Mouse (Mus musculus): Measurements from ENCODE around the gene Ift43. TPM values are rescaled to one million over a fixed set of nuclear protein-coding genes. Genes with fewer than 3 reads are reported as not detected.

Gene Ift43
- total RNA-seq, 2 experiments from 2014 or later, result 14.5 to 14.8 TPM

- H3K4me3 ChIP-seq, result no peak overlapping the region
These were observed 71.0 kb downstream of the Ift43 start for GRCm38 (mm10) chr12:86153213-86153957.

GRCm38 (mm10) chr12:86155176-86155575 is 72.8 kb downstream of the Ift43 start:
- Histone ChIP-seq H3K27ac (no peak overlapping the region), H3K4me3 (no peak overlapping the region)
- no peak for DNase-seq (ENCODE audit: low spot score in 2 of 2)
- no peak for TF ChIP-seq CTCF (conservative IDR thresholded peaks at IDR 0.05)

More at GRCm38 (mm10) chr12:86153213-86153957, 71.0 kb downstream of the Ift43 start:
- H3K27ac ChIP-seq, result peak overlapping the region; percentile 47; the same call in 1 of the 2 replicates
- TF ChIP-seq CTCF (conservative IDR thresholded peaks at IDR 0.05), result no peak
- no peak for DNase-seq (ENCODE audit: low spot score in 2 of 2)

GRCm38 (mm10) chr12:86157166-86157565 is 74.8 kb downstream of the Ift43 start:
- H3K4me3 ChIP-seq, result no peak overlapping the region
- TF ChIP-seq CTCF (conservative IDR thresholded peaks at IDR 0.05), result peak; percentile 14; the same call in 1 of the 2 replicates
- peak overlapping the region; percentile 88 for H3K27ac ChIP-seq
- DNase-seq (ENCODE audit: low spot score in 2 of 2), result no peak

DNA sequence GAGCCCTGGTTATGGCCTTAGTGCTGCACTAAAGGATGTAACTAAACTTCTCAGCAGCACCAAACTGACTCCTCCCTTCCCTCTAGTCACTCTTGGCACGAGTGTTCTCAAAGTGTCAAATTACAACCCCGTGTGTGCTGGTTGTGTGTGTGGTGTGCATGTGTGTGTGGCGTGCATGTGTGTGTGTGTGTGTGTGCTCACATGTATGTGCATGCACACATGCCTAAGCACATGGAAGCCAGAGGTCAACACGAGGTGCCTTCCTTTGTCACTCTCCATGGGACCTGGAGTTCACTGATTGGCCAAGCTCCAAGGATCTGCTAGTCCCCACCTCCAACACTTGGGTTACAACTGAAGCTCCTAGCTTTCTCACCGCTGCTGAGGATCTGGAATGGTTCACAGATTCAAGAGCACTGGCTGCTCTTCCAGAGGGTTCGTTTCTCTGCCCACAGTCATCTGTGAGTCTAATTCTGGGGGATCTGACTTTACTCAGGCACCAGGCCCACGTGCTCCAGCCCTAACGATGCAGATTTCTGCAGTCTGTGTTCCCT is 75.6 kb downstream of the Ift43 start:
- no peak overlapping the region for H3K4me3 ChIP-seq
- TF ChIP-seq CTCF (conservative IDR thresholded peaks at IDR 0.05), result no peak
- DNase-seq (ENCODE audit: low spot score in 2 of 2), result peak; percentile 30 to 61
- peak overlapping the region; percentile 88 for H3K27ac ChIP-seq

GRCm38 (mm10) chr12:86158689-86159483 is 76.5 kb downstream of the Ift43 start:
- Histone ChIP-seq H3K27ac (peak overlapping the region; percentile 88), H3K4me3 (no peak overlapping the region)
- peak; percentile 61 to 69 for DNase-seq (ENCODE audit: low spot score in 2 of 2)
- TF ChIP-seq CTCF (conservative IDR thresholded peaks at IDR 0.05), result no peak

DNA sequence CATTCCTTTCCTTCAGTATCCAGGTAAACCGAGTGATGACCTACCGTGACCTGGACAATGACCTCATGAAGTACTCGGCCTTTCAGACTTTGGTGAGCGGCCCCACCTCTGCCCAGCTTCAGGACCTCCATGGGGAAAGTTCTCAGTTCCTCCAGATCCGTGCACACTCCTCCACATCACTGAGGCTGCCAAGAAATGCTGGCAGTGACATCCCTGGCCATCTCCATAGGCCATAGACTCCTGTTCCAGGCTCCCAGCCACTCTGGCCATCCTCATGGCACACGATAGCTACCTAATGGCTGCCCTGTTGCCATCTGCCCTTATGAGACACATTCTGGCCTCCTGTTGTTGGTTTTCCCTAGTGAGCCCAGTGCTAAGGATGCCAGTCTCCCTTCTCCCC is 79.1 kb downstream of the Ift43 start:
- DNase-seq (ENCODE audit: low spot score in 2 of 2), result no peak
- no peak overlapping the region for H3K4me3 ChIP-seq
- no peak for TF ChIP-seq CTCF (conservative IDR thresholded peaks at IDR 0.05)
- no peak overlapping the region for H3K27ac ChIP-seq

DNA sequence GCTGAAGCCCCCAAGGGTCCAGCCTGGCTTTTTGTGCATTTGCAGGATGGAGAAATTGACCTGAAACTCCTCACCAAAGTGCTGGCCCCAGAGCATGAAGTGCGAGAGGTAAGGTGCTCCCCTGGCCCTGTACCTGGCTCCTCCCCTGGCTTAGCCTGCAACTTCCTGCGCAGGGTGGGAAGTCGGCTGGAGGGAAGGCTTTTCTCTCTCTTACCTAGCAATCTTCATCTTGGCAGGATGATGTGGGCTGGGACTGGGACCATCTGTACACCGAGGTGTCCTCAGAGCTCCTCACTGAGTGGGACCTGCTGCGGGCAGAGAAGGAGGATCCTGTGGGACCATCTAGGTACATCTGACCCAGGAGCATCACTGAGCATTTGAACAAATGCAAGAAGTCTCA is 79.6 kb downstream of the Ift43 start:
- TF ChIP-seq CTCF (conservative IDR thresholded peaks at IDR 0.05), result no peak
- H3K27ac ChIP-seq, result 0 out of 2 replicates have a peak overlapping the region, but pooled peaks have one; percentile 32
- no peak for DNase-seq (ENCODE audit: low spot score in 2 of 2)
- H3K4me3 ChIP-seq, result no peak overlapping the region

DNA sequence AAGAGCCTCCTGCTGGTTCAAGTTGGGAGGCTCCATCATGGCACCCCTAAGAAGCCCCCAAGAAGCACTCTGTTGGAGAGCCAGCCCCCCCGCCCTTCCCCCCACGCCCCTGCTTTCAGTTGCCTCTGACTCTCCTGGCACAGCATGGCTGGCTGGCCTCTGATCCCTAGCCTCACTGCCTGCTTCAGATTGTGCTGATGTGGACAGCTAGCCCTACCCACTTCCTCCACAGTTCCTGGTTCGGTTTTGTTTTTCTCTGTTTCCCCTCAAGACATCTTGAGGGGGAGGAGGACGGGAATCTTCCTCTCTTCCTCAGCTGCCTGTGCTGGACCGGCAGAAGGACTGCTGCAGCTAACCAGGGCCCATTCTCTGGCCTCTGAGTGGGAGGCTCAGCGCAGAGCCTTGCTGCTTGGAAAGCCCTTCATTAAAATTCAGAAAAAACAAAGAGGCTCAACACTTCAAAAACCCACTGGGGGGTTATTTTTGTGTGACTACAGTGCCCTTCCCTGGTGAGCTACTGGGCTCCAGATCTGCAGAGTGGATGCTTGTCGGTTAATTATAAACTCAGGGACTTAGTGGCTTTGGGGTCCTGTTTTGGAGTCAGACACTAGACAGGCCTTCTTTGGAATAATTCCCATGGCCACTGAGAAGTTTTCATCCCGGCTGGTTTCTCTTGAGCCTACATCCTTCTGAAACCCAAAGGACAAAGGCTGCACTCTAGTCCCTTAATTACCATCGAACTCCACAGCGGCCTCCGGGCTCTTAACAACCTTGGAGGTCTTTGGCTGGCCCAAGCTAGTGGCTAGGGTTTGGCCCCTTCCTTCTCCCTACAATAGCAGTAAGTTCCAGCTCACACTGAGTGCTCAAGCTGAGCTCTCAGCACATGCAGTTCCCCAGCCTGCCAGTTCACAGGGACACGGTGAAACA is 80.8 kb downstream of the Ift43 start:
- peak overlapping the region; percentile 51 for H3K27ac ChIP-seq
- peak in 1 of 2 experiments; percentile 10 for DNase-seq (ENCODE audit: low spot score in 2 of 2)
- no peak overlapping the region for H3K4me3 ChIP-seq
- TF ChIP-seq CTCF (conservative IDR thresholded peaks at IDR 0.05), result no peak

DNA sequence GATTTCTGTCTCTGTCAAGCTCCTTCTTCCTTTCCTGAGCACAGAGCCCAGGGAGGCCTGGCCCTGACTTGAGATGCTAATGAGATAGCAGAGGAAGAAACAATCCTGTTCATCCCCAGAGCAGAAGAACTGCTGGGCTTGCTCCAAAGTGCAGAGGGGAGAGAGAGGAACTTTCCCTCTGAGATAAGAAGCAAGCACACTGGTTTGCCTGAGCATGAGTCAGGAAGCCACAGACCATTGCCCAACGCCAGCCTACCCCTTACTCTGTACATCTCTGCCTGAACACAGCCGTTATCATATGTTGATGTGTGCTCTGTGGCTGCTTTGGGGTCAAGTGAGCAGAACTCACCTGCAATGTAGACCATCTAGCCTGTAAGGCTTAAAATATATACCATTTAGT is 83.9 kb downstream of the Ift43 start:
- no peak overlapping the region for H3K4me3 ChIP-seq
- no peak for DNase-seq (ENCODE audit: low spot score in 2 of 2)
- TF ChIP-seq CTCF (conservative IDR thresholded peaks at IDR 0.05), result no peak
- no peak overlapping the region for H3K27ac ChIP-seq

DNA sequence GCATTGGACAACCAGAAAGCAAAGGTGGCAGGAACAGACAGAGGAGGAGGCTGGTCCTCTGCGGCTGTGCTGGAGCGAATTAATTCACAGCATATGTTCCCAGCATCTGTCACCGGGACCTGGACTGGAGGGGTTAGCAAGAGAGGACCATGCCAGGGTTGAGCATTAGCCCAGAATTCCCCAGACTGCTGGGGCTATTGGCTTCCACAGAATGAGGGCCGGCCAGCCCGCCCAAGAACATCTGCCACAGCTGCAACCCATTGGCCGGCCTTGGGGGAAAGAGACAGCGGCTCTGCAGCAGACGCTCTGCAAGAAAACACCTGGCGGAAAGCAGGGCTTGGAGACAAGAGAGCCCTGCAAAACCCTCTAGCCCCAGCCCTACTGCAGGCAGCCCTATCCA is 84.7 kb downstream of the Ift43 start:
- no peak overlapping the region for H3K27ac ChIP-seq
- H3K4me3 ChIP-seq, result no peak overlapping the region
- no peak for TF ChIP-seq CTCF (conservative IDR thresholded peaks at IDR 0.05)
- DNase-seq (ENCODE audit: low spot score in 2 of 2), result no peak

- Histone ChIP-seq H3K4me3 (no peak overlapping the region), H3K27ac (no peak overlapping the region)
- no peak for TF ChIP-seq CTCF (conservative IDR thresholded peaks at IDR 0.05)
- no peak for DNase-seq (ENCODE audit: low spot score in 2 of 2)
These were observed 86.4 kb downstream of the Ift43 start for GRCm38 (mm10) chr12:86168712-86169111.

- TF ChIP-seq CTCF (conservative IDR thresholded peaks at IDR 0.05), result no peak
- no peak for DNase-seq (ENCODE audit: low spot score in 2 of 2)
- no peak overlapping the region for H3K4me3 ChIP-seq
- no peak overlapping the region for H3K27ac ChIP-seq
These were observed 86.9 kb downstream of the Ift43 start for GRCm38 (mm10) chr12:86169195-86169594.

Measured in layer of hippocampus, adult 2 months (tissue).